Mouse (Mus musculus): ENCODE results near the gene Tmigd1.
"Not testable (repeated sequence)": the region's sequence is repeated elsewhere in the genome, so short reads cannot be mapped to it uniquely, and the experiment has no call there.

Tmigd1 gene

GRCm38 (mm10) chr11:76897871-76898270 lies 4.1 kb upstream of the Tmigd1 start:
- DNase-seq (ENCODE audit: extremely low spot score, low read depth, low spot score): no peak

GRCm38 (mm10) chr11:76898751-76899150 lies 3.2 kb upstream of the Tmigd1 start:
- no peak for DNase-seq (ENCODE audit: extremely low spot score, low read depth, low spot score)

DNA sequence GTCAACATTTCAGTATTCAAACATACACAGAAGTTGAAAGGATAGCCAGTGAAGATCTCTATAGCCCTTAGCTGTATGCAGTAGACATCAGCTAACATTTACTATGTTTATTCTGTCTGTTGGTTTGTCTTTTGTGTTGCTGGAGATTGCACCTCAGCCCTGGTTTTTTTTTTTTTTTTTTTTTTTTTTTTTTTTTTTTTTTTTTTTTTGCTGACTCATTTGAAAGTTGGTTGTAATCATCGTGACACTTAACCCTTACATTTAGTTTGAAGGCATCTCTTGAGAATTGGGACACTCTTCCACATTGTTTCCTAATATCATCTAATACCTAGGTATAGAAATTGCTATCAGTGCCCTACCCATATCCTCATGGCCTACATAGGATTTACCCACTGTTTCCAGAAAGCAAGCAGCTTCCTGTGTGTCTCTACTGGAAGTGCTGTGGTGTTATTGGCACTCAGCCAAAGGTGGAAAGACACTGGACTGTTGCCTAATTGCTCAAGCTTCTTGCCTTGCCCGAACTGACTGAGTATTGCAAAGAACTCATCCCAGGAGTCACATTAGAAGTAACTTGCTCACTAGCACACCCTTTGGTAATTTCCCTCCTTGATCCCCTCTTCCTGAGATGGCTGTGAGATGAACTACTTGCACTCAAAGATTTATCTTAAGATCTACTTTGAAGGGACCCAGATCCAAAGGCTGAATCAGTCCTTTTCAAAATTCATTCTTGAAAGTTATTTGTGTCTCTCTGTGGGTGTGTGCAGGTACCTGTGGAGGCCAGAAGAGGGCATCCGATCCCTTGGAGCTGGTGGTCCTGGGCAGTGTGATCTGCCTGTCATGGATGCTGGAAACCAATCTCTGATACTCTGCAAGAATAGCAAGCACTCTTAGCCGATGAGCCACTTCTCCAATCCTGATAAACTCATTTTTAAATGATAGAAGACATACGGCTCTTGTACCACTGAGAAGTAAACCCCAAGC lies 1.9 kb upstream of the Tmigd1 start:
- DNase-seq (ENCODE audit: extremely low spot score, low read depth, low spot score): no peak

DNA sequence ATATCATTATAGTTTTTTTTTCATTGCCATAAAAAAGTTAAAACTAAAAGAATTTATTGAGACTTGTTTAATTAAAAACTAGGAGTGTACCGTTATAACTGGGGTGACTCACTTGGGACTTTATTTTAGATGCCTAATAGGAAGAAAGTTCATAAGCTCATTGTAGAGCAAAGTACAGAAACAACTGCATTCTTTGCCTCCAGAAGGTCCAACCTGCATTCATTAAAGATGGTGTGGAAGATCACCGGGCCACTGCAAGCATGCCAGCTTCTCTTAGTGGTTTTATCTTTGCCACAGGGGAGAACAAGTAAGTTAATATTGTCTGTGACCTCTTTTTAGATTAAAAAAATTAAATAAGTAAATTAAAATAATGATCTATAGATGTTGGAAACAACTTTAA lies 2.4 kb downstream of the Tmigd1 start:
- no peak for DNase-seq (ENCODE audit: extremely low spot score, low read depth, low spot score)

DNA sequence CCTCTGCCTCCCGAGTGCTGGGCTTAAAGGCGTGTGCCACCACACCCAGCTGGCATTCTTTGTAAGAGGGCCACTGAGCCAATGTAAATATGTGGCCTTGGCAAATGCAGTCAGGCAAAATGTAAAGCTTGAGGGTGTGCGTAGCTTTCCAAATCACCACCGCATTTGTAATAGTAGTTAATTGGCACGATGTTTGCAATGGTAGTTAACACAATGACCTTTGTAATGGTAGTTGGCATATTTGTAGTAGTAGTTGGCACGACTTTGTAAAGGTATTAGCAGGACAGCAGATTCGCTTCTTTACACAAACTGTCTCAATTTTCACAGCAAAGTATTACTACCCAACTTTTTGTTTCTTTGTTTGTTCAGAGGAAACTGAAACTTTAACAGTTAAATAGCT lies 6.7 kb downstream of the Tmigd1 start:
- no peak for DNase-seq (ENCODE audit: extremely low spot score, low read depth, low spot score)

DNA sequence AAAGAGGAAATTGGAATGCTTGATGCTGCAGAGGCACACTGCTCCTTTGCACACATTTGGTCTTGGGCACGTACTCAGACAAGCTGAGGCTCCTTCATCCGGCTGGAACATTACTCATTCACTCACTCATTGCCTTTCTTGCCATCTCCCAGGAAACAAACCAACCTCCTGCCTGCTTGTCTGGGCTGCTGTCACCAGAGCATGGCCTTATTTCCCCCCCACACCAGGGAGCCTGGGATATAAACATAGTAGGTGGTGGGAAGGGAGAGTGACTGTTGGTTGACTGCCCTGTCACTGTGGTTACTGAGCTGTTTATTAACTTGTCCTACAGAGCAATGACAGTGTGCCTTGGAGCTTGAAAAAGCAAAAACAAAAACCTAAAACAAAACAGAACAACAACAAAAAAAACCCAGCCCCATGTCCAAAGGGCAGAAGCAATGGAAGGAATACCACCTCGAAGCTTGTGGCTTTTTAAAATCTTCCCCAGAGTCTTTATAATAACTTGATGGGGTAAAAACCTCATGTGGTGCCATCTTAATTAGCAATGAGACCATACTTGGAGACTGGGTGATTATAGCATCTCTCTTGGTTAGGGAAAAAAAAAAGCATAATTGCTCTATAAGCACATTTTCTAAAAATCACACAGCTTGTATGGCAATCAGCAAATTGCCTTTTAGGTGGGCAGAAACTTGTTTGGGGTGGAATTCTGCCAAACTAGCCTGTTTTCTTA lies 9.5 kb downstream of the Tmigd1 start:
- no peak for DNase-seq (ENCODE audit: extremely low spot score, low read depth, low spot score)

- no peak for DNase-seq (ENCODE audit: extremely low spot score, low read depth, low spot score)
Measured at GRCm38 (mm10) chr11:76912055-76912395, 10.1 kb downstream of the Tmigd1 start.

- DNase-seq (ENCODE audit: extremely low spot score, low read depth, low spot score): no peak
Measured at GRCm38 (mm10) chr11:76914366-76914765, 12.4 kb downstream of the Tmigd1 start.

- DNase-seq (ENCODE audit: extremely low spot score, low read depth, low spot score): no peak
Measured at GRCm38 (mm10) chr11:76916539-76917229, 14.7 kb downstream of the Tmigd1 start.

- no peak for DNase-seq (ENCODE audit: extremely low spot score, low read depth, low spot score)
Measured at GRCm38 (mm10) chr11:76917230-76917548, 15.2 kb downstream of the Tmigd1 start.

DNA sequence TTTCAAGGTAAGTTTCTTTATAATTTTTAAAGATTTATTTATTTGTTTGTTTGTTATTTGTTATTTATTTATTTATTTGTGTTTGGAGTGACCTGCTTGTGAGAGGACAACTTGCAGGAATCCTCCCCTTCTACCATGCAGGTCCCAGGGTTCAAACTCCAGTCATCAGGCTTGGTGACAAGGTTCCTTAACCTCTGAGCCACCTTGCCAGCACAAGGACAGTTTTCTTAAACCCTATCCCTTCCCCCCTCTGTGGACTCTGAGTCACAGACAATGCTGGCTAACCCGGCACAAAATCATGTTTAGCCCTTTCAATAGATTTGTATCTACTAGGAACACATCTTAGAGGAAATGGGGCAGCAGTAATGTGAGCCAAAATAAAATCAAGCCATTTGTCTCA lies 18.6 kb downstream of the Tmigd1 start:
- DNase-seq (ENCODE audit: extremely low spot score, low read depth, low spot score): no peak

DNA sequence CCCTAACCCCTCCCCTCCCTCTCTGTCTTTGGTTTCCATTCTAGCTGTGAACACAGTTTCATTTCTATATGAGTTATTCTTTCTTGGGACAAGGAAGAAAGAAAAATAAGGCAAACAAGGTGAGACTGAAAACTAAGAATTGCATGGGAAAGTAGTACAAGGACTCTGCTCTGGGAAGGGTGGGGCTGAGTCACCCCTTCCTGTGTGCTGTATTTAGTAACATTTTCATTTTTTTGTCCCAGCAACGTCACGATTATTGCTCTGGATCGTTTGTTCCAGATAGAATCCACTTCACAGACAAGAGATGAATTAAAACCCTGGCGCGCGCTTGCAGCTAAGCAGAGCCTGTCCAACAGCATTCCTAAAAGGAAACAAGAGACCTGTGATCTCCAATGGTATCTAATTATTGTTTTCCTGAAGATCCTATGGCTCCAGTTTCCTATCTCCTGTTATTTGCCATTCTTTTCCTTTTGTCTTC lies 22.8 kb downstream of the Tmigd1 start, which contains the start of gene Blmh:
TSS of gene Blmh (plus strand) at position 51 of the 478 bp plus-strand sequence.
- DNase-seq (ENCODE audit: extremely low spot score, low read depth, low spot score): no peak

GRCm38 (mm10) chr11:76928586-76928985 lies 26.6 kb downstream of the Tmigd1 start:
- not testable (repeated sequence) for DNase-seq (ENCODE audit: extremely low spot score, low read depth, low spot score)

GRCm38 (mm10) chr11:76933209-76933608 lies 31.2 kb downstream of the Tmigd1 start:
- DNase-seq (ENCODE audit: extremely low spot score, low read depth, low spot score): no peak

- no peak for DNase-seq (ENCODE audit: extremely low spot score, low read depth, low spot score)
Measured at GRCm38 (mm10) chr11:76936578-76936977, 34.6 kb downstream of the Tmigd1 start.

DNA sequence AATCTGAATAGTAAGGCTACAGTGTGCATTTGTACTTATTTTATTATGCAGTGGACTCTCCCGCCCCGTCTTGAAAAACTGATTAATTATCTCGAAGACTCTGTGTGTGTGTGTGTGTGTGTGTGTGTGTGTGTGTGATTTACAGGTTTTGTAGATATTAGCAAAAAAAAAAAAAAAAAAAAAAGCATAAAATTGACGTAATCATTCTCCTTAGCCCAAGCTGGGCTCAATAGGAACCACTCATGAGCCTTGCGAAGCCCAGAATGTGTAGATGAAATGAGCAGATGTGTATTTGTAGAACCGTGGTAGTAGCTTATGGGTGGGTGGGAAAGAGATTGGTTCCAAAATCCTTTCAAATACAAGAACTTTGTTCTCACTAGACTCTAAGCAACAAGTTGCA lies 42.9 kb downstream of the Tmigd1 start:
- DNase-seq (ENCODE audit: extremely low spot score, low read depth, low spot score): no peak

DNA sequence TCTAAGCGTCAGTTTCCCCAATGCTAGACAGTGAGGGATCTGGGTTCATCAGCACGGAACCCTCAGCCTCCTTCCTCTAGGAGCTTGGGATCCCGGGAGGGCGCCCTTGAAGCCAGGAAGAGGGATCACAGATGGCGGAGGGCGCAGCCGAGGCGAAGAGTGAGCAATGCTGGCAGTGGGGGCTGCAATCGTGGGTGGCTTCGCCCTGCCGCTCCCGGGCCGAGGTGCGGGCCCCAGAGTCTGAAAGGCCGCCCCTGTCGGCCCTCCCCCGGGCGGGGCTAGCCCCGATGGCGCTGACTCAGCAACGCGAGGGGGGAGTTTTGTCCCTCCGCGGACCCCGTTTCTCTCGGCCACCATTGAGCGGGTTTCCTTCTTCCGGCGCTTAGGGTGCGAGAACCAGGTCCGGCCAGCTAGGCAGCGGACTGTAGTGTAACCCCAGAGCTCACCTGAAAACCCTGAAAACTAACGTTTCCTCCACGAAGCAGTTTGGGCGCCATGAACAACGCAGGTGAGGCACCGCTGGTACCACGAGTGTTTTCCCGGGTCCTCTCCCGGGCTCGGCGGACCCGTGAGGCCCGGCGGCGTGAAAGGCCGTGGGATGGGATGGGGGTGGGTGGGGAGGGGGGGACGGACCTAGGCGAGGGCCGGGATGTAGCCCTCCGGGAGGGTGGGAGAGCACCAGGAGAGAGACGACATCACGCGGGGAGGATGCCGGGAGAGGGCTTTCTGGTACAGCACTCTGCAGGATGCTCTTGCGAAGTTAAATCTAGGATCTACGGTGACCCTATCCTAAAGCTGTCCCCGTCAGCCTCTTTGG lies 43.6 kb downstream of the Tmigd1 start:
- DNase-seq (ENCODE audit: extremely low spot score, low read depth, low spot score): peak; percentile 42

GRCm38 (mm10) chr11:76946203-76946585 lies 44.2 kb downstream of the Tmigd1 start:
- no peak for DNase-seq (ENCODE audit: extremely low spot score, low read depth, low spot score)

DNA sequence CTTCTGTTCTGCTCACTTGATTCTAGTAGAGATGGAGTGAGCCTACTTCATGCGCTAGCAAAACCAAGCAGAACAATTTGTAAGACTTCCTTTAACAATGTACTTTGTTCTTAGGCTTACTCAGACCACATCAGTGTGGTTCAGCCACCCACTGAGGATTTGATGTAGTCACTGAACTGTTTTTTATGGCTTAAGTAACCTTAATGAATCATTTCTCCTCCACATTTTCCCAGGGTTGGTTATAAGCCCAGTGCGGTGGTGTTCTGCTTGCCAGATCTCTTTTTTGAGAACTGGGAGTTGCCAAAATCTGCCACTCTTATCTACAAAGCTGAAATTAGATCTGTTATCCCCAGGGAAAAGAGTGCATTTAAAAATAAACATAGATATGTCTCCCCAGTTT lies 51.6 kb downstream of the Tmigd1 start:
- DNase-seq (ENCODE audit: extremely low spot score, low read depth, low spot score): no peak

GRCm38 (mm10) chr11:76965703-76966102 lies 63.7 kb downstream of the Tmigd1 start:
- no peak for DNase-seq (ENCODE audit: extremely low spot score, low read depth, low spot score)
